Mouse (Mus musculus): ENCODE measurements around the gene Srsf10. TPM values are rescaled to one million over a fixed set of nuclear protein-coding genes. Genes with fewer than 3 reads are reported as not detected.
A peak's percentile ranks its signal among the peaks of the same experiment; 100 is the strongest.

The Srsf10 gene
- total RNA-seq, 2 experiments from 2014 or later, result 51.3 to 88.9 TPM

DNA sequence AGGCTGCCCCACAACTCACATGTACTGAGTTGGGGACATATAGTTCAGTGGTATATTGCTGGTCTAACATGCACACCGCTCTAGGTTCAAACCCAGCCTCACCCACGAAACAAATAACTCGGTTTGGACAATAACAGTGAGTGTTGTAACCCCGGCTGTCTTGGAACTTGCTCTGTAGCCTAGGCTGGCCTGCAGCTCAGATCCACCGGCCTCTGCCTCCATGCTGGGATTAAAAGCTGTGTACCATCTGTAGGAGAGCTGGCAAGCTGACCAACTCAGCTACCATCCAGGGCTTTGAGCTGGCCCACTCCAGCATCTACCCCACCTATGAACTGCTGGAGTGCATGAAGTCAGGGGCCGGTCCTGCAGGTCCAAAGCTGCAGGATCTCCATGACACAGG is 24.5 kb downstream of the Srsf10 start:
- intact Hi-C loops (cut with DNase I), result no loop called here
- no peak for DNase-seq (ENCODE audit: low spot score in 2 of 2)

DNA sequence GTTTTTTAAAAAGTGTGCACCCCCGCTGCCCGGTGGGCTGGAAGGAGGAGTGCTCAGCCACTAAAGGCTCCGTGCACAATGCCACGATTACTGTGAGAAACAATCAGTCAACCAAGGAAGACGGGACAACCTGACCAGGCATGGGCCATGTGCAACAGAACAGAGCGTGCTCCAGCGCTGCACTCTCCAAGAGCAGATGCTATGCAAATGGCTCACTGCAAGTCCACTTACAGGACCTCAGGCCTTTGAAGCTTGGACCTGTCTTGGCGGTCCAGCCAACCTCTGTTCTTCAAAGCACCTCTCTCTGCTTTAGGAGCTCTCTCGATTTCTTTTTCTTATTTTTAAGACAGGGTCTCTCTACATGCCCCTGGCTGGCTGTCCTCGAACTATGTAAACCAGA is 25.0 kb downstream of the Srsf10 start:
- intact Hi-C loops (cut with DNase I), result no loop called here
- DNase-seq (ENCODE audit: low spot score in 2 of 2), result no peak

DNA sequence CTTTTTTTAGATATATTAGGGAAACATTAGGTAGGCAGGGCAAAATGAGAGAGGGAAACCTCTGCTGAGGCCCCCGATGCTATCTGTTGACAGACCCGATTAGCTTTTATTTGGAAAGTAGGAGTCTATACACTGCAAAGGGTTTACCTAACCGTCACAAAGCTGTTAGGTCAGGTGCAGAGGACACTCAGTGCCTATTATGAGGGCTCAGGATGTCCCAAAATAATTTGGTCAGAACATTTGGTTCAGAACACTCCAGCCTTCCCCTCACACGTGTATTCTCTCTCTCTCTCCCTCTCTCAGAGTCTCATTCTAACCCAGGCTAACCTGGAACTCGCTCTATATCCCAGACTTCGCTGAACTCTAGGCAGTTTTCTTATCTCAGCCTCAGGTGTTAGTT is 26.5 kb downstream of the Srsf10 start:
- intact Hi-C loops (cut with DNase I), result no loop called here
- no peak for DNase-seq (ENCODE audit: low spot score in 2 of 2)

DNA sequence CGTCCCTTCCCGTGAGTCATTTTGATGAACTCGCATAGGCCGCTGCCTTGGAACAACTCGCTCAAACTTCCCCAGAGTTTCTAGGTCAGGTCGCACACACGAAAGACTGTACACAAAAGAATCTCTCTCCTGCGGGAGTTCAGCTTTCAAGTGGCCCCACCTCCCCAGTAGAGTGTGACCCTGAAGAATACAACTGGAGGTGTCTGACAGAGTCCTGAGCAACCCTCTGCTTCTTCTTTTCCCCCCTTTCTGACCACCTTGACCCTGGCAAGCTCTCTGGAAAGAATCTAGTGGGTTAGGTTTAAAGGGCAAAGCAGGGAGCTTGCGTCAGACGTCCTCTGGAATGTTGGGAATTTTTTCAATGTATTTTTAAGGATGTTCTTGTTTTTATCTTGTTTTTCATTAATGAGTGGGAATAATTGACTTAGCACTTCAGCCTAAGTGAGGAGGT is 27.9 kb downstream of the Srsf10 start:
- intact Hi-C loops (cut with DNase I), result no loop called here

DNA sequence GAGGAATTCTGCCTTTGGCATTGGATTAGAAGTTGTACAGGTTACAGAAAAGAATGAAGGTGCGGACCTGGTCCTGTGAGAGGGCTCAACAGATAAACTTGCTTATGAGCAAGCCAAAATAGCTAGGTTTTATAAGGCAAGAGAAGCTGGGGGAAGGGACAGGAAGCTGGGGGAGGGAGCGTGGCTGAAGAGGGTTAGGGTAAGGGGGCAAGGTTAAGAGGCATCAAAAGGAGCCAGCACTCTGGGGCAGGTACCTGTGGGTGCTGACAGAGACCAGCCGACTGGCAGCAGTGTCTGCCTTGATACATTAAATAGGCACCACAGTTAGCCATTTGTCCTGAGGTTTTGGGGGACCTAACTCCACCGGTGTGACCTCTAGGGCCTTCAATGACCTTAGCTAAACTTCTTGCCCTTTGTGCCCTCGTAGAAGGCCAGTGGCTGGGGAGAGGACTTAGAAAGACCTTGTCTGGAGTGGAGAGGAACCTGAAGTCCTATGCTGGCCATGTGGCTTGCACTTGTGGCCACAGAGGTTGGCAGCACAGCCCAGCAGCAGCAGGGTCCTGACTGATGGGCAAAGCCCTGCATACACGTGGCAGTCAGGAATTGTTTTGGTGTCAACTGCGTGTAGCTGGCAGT is 28.5 kb downstream of the Srsf10 start:
- DNase-seq (ENCODE audit: low spot score in 2 of 2), result no peak
- intact Hi-C loops (cut with DNase I), result no loop called here

More for the DNA sequence above, 27.9 kb downstream of the Srsf10 start:
- DNase-seq (ENCODE audit: low spot score in 2 of 2), result no peak

DNA sequence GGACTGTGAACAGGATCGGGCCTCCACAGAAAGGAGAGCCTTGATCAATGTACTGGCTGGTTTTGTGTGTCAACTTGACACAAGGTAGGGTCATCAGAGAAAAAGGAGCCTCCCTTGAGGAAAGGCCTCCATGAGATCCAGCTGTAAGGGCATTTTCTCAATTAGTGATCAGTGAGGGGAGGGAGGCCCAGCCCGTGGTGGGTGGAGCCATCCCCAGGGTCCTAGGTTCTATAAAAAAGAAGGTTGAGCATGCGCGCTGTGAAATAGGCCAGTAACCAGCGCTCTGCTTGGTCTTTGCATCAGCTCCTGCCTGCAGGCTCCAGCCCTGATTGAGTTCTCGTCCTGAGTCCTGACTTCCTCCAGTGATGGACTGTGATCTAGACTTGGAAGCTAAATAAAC is 29.0 kb downstream of the Srsf10 start:
- no peak for DNase-seq (ENCODE audit: low spot score in 2 of 2)
- intact Hi-C loops (cut with DNase I), result no loop called here

DNA sequence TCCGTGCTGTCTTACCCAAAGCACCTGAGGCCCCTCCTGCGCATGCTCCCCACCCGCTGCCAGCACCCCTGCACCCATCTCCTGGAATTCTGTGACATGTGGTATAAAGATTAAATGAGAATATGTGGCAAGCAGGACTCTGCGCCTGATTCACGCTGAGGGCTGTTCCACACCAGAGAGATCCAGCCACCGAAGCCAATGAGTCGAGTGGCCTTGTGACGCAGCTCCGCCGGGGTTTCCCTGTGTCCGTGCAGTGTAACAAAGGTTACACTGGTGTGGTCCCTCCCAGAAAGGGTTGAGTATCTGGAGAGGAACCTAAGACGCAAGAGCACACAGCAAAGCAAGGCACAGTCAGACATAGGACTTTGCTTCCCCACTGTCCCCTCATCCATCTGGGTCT is 30.1 kb downstream of the Srsf10 start:
- no peak for DNase-seq (ENCODE audit: low spot score in 2 of 2)
- intact Hi-C loops (cut with DNase I), result loop anchor here (5.0 kb wide), 1 partner anchor 37 kb away; the partner anchor contains the start of gene Fuca1

DNA sequence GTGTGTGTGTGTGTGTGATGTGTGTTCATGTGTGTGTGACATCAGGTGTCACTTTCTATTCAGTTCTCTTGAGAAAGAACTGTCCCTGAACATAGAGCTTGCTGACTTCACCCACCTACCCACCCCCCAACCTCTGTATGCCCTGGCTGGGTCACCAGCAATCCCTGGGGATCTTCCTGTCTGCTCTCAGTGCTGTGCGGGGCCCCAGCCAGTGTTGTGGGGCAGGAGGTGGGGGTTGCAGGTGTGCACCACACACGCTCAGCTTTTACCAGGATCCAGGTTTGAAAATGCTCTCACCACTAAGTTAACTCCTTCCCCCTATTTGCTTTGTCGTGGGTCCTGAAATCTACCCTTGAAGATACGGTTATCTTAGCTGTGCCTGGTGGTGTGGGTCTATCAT is 30.6 kb downstream of the Srsf10 start:
- intact Hi-C loops (cut with DNase I), result loop anchor here (5.0 kb wide), 1 partner anchor 36 kb away; the partner anchor contains the start of gene Fuca1
- DNase-seq (ENCODE audit: low spot score in 2 of 2), result no peak

DNA sequence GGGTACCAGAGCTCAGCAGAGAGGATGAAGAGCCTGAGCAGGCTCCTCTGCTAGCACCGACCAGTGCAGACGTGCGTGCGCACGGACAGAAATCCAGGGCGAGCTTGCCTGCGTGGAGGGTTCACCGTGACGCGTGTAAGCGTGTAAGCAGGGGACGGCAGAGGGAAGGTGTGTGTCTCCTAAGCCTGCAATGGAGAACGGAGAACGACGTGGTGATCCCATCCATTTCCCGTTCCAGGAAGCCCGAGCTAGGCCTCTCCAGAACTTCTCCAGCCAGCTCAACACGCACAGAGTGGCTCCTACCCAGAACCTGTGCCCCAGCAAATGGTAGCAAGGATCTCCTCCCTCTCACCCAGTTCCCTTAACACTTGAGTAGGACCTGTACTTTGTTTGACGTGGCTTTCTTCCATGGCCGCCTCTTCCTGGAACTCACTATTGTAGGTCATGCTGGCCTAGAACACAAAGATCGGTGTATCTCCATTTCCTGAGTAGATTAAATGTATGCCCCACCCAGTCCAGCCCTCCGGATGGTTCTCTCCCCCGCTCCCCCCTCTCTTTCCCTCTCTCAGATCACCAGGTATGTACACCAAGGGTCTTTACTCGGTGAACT is 33.0 kb downstream of the Srsf10 start:
- intact Hi-C loops (cut with DNase I), result loop anchor here (5.0 kb wide), 1 partner anchor 34 kb away; the partner anchor contains the start of gene Fuca1
- no peak for DNase-seq (ENCODE audit: low spot score in 2 of 2)

DNA sequence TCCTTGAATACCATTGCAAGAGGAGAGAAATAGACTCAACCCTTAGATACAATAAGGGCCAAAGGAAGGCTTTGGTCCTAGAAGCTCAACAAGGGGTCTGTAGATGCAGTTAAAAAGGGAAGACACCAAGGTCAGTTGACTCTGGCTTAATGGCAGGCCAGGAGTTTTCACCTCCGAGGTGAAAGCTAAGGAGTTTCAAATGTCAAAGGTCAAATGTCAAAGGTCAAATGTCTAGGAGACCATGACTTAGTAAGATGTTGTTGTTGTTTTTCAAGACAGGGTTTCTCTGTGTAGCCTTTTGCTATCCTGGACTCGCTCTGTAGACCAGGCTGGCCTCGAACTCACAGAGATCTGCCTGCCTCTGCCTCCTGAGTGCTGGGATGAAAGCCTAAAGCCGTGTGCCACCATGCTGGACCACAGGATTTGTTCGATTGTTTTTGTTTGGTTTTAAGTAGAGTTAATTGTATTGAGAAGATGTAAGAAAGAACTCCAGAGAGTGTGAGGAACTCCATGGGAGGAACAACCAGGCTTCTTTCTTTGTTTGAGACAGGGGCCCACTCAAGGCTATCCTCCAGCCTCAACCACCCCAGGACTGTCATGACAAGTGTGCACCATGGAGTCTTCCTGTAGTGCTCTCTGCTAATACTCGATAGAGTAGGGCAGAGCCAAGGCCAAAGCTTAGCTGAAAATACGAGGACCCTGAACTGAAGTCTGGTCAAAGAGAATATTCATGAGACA is 33.8 kb downstream of the Srsf10 start:
- intact Hi-C loops (cut with DNase I), result loop anchor here (5.0 kb wide), 1 partner anchor 33 kb away; the partner anchor contains the start of gene Fuca1
- DNase-seq (ENCODE audit: low spot score in 2 of 2), result no peak

DNA sequence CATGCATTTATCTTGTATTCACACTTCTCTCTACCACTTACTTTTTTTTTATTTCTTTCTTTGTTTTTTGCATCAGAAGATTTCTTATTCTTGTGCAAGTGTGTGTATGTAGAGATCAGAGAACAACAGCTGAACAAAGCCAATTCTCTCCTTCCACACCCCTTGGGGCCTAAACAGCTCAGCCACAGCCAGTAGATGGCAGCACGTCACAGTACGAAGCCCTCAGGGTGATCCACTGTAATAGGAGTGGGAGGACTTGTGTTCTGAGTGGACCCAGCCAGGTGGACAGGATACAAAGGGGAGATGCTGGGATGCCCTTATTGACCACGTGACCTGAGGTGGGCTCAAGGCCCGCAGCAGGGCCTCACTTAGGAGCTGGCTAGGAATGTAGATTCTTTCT is 34.3 kb downstream of the Srsf10 start:
- peak; percentile 30 to 51 for DNase-seq (ENCODE audit: low spot score in 2 of 2)
- intact Hi-C loops (cut with DNase I), result loop anchor here (2.0 to 5.0 kb wide), 2 partner anchors 32 to 41 kb away; partner anchors contain the start of gene Fuca1

DNA sequence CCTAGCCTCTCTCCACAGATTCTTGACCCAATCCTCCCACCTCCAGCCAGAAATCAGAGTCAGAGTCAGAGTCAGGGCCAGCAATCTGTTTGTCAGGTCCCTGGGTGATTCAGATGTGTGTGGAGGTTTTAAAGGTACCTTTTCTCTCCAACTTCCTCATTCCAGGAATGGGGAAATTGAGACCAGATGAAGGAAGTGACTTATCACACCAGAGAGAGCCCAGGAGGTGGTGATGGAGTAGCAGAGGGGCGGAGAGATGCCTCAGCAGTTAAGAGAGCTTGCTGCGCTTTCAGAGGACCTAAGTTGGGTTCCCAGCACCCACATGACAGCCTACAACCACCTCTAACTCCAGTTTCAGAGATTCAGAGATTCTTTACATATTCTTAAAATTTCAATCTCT is 36.0 kb downstream of the Srsf10 start:
- intact Hi-C loops (cut with DNase I), result loop anchor here (2.0 kb wide), 1 partner anchor 39 kb away; no protein-coding TSS in a partner anchor
- no peak for DNase-seq (ENCODE audit: low spot score in 2 of 2)

DNA sequence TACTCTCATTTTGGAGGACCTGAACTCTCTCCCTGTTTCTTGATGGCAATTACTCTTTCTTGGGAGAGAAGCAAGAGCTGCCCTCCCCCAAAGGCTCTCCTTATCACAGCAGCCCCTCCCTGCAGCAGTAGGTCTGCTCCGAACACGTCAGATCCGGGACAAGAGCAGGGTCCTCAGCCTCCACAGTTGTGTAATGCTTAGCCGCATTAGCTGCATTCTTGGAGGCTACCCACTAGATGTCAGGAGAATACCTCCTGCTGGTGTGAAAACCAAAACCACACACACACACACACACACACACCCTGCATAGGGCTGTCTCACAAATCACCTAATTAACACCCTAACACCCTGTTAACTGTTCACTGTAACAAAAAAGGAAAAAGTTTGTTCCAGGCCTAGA is 37.3 kb downstream of the Srsf10 start:
- DNase-seq (ENCODE audit: low spot score in 2 of 2), result no peak
- intact Hi-C loops (cut with DNase I), result no loop called here

DNA sequence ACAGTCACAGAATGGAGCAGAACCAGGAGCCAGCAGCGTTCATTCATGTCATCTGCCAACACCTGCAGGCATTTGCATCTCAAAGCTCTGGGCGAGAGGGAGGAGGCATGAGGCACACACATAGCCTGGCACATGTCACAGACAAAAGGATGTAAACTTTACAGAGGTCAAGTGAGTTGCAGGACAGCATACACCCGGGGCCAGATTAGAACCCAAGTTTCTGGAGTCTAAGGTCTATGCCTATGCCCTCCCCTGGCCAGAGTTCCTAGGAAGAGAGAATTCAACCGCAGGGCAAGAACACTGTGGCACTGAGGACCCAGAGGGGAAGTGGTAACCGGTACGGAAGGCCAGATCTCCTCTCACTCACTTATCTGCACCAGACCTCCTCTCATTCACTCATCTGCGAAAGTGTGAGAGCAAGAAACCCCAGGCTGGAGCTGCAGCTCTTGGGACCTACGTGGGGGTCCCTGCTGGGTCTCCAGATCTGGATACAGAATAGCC is 39.6 kb downstream of the Srsf10 start, which contains the start of gene Cnr2:
TSS of gene Cnr2 (plus strand) at position 324 of the 501 bp plus-strand sequence.
- no peak for DNase-seq (ENCODE audit: low spot score in 2 of 2)
- intact Hi-C loops (cut with DNase I), result no loop called here

DNA sequence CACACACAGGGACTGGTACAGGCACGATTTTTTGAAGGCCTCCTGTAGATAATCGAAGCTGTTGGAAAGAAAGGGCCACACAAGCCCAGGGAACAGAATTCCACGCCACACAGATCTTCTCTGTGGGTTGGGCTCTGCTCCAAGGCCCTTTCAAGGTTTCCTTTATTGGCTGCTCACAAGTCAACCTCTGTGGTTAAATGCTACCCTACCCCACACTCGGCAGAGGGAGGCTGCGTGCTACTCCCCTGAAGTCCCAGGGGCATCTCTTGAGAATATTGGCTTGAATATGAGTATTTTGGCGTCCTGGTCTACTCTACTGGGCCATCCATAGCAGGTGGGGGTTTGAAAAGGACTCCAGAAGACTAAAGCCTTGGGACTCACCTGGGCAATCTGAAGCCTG is 40.6 kb downstream of the Srsf10 start:
- DNase-seq (ENCODE audit: low spot score in 2 of 2), result no peak
- intact Hi-C loops (cut with DNase I), result no loop called here

DNA sequence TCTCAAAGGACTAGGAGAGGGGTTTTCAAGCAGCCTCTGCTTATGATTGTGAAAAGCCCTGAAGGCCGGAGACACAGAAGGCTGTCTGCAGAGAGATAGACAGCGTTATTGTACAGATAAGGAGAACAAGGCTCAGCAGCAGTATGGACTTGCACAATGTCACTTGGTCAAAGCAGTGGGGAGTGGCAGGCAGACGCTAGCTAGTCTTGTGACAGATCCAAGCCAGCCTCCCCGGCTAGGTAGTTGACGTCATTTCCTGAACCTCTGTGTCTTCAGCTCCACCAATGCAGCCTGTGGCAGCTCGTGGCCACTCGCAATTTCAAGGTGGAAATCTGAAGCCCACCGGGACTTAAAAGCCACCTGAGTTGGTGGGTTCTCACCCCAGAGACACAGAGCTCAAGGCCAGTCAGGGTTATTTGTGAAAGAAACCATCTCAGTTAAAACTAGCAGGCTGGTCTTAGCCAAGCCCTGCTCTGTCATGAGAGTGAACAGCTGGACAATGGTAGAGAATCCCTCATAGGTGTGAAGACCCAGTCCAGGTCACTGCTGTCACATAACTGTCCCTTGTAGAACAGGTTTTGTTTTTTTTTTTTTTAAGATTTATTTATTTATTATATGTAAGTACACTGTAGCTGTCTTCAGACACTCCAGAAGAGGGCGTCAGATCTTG is 43.0 kb downstream of the Srsf10 start:
- intact Hi-C loops (cut with DNase I), result no loop called here
- no peak for DNase-seq (ENCODE audit: low spot score in 2 of 2)

DNA sequence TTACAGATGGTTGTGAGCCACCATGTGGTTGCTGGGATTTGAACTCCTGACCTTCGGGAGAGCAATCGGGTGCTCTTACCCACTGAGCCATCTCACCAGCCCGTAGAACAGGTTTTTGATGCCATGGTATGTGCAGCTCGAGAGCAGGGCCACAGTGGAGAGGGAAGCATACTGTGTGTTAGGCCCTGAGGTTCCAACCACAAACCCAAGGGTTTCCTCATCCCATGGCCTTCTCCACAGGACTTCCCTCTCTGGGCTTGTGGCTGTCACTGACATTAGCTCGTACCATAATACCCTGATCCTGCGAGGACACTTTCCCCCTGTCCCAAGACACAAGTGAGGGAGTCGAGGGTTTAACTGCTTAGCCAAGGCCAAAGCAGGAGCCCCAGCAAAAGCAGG is 43.5 kb downstream of the Srsf10 start:
- intact Hi-C loops (cut with DNase I), result no loop called here
- no peak for DNase-seq (ENCODE audit: low spot score in 2 of 2)

DNA sequence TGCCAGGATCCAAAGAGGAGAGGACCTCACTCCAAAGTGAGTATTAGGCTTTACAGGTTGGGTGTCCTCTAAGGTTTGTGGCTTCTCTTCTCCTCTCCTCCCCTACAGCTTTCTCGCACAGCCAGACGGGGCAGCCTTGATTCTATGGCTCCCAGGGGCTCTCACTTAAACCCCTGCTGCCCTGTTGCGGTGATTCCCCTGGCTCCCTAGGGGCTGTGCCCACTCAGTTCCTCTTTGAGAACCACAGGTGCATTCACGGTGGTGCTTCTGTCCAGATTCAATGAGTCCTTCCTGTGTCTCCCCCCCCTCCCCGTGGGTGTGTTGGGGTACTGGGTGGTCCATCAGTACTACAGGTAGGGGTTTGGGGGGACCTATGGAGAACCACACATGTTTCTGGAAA is 44.5 kb downstream of the Srsf10 start:
- intact Hi-C loops (cut with DNase I), result no loop called here
- no peak for DNase-seq (ENCODE audit: low spot score in 2 of 2)

DNA sequence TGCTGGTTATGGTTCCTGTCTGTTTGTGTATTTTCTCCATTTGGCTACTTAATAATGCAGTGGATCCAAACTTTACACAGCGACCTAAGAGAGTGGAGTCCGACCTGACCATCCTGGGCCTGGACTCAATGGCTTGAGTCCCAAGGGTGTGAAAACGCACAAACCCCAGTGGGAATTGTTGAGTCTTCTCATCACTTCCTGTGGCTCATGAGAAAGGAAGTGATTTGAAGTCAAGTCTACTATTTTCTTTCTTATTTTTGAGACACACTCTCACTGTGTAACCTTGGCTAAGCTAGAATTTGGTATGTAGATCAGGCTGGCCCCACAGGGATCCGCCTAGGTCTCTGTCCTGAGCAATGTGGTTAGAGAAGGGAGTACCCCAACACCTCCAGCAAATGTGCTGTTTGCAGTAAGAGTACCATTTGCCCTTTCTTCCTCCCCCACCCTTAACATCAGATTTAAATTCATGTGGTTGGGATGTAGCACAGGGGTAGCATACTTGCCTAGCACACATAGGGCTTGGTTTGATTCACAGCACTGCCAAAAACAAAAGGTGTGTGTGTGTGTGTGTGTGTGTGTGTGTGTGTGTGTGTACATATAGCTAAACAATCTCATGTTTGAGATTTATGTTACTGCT is 47.2 kb downstream of the Srsf10 start:
- no peak for DNase-seq (ENCODE audit: low spot score in 2 of 2)
- intact Hi-C loops (cut with DNase I), result no loop called here

Data from left cerebral cortex, postnatal 36 days (tissue).